Mouse (Mus musculus) limb, embryonic 14.5 days (tissue): ENCODE results near the gene Tbc1d30. TPM values are rescaled to one million over a fixed set of nuclear protein-coding genes. Genes with fewer than 3 reads are reported as not detected.
A peak's percentile ranks its signal among the peaks of the same experiment; 100 is the strongest.

Experiments
- ATAC-seq: fragments of 200-750 bp; cut with Nextera tagmentation; 2 replicates; pipeline ENCODE4 v1.8.0; 2017; ENCODE audit warnings: low read depth, moderate number of reproducible peaks, moderate TSS enrichment; ENCODE audit not compliant: low FRiP score
- DNase-seq: peaks from one replicate; pipeline ENCODE4 v3.0.0-alpha.2; 2015; ENCODE audit warnings: low spot score
- H3K27ac ChIP-seq: fragments of 300-500 bp; sonication (generic); replicated peaks from 2 replicates; pipeline ENCODE4 v1.5.1; 2014; ENCODE audit warnings: low read depth, mild to moderate bottlenecking, low read length, moderate library complexity, mixed read lengths
- H3K27me3 ChIP-seq: fragments of 300-500 bp; sonication (generic); 2 replicates; pipeline ENCODE4 v1.6.1; 2014; ENCODE audit warnings: low read length, mixed read lengths; ENCODE audit not compliant: control insufficient read depth, insufficient read depth
- H3K36me3 ChIP-seq: fragments of 300-500 bp; sonication (generic); 2 replicates; pipeline ENCODE4 v1.6.1; 2014; ENCODE audit warnings: mild to moderate bottlenecking, low read length, moderate library complexity, mixed read lengths; ENCODE audit not compliant: control insufficient read depth, insufficient read depth
- H3K4me1 ChIP-seq: fragments of 300-500 bp; sonication (generic); 2 replicates; pipeline ENCODE4 v1.6.1; 2014; ENCODE audit warnings: antibody characterized with exemption, low read length, mixed read lengths; ENCODE audit not compliant: control insufficient read depth, insufficient read depth
- H3K4me2 ChIP-seq: fragments of 300-500 bp; sonication (generic); replicated peaks from 2 replicates; pipeline ENCODE4 v1.6.1; 2014; ENCODE audit warnings: low read depth, mild to moderate bottlenecking, low read length, moderate library complexity; ENCODE audit not compliant: severe bottlenecking
- H3K4me3 ChIP-seq: fragments of 300-500 bp; sonication (generic); replicated peaks from 2 replicates; pipeline ENCODE4 v1.5.1; 2014; ENCODE audit warnings: low read length
- H3K9ac ChIP-seq: fragments of 300-500 bp; sonication (generic); 2 replicates; pipeline ENCODE4 v1.6.1; 2014; ENCODE audit warnings: mild to moderate bottlenecking, low read depth, low read length, moderate library complexity; ENCODE audit not compliant: severe bottlenecking
- H3K9me3 ChIP-seq: fragments of 300-500 bp; sonication (generic); 2 replicates; pipeline ENCODE4 v1.6.1; 2016; ENCODE audit warnings: low read length; ENCODE audit not compliant: control insufficient read depth
- POLR2A ChIP-seq: fragments of 200-500 bp; IDR thresholded peaks from 2 replicates; pipeline ENCODE4 v1.8.0; 2012; ENCODE audit warnings: inconsistent platforms, mild to moderate bottlenecking, moderate library complexity, borderline replicate concordance; ENCODE audit not compliant: insufficient read depth, insufficient read length; ENCODE audit errors: extremely low read depth
- WGBS: fragments of 180-500 bp; shearing (Covaris S2); extraction: QIAGEN DNeasy Blood & Tissue Kit; methylation state at CpG from one replicate; pipeline ENCODE4 v1.1.7; 2014; 5-methylcytosine and 5-hydroxymethylcytosine counted together
- polyA plus RNA-seq, 2 experiments: library from polyadenylated mRNA; depleted of rRNA in 1 of 2; stranded (reverse) in 1 of 2; unstranded in 1 of 2; fragments of >200 nt; fragmentation: Nextera tagmentation in 1 of 2; extraction: Ambion mirVana in 1 of 2; gene quantifications; 2 replicates each; pipeline versions ENCODE4 v1.2.1 to v1.2.3; 2012 to 2014

Gene Tbc1d30
- polyA plus RNA-seq, 2 experiments: 1.3 TPM

- no peaks in the 10 kb centered on the region for H3K27me3 ChIP-seq
- DNase-seq (peak; percentile 54), ATAC-seq (peak; percentile 74)
- H3K36me3 ChIP-seq: no peaks in the 10 kb centered on the region
- no peak overlapping the region for H3K4me3 ChIP-seq
- no peak overlapping the region for H3K9ac ChIP-seq
- no peaks in the 10 kb centered on the region for H3K9me3 ChIP-seq
- peak overlapping the region; percentile 32 for H3K4me2 ChIP-seq
- peaks cover 21% of the 10 kb centered on the region for H3K4me1 ChIP-seq
- WGBS: 25% methylated on average over 23 of the region's 23 CpGs
- peak overlapping the region; percentile 48; the same call in 1 of the 2 replicates for H3K27ac ChIP-seq
- TF ChIP-seq POLR2A: no peak
Observed at GRCm38 (mm10) chr10:121243373-121244207, 107.5 kb downstream of the Tbc1d30 start.

- no peaks in the 10 kb centered on the region for H3K27me3 ChIP-seq
- no peak overlapping the region for H3K27ac ChIP-seq
- H3K4me3 ChIP-seq: no peak overlapping the region
- H3K9me3 ChIP-seq: no peaks in the 10 kb centered on the region
- no peaks in the 10 kb centered on the region for H3K36me3 ChIP-seq
- 64% methylated on average over 10 of the region's 10 CpGs for WGBS
- no peak for DNase-seq
- TF ChIP-seq POLR2A: no peak
- ATAC-seq: no peak
- H3K9ac ChIP-seq: no peak overlapping the region
- H3K4me1 ChIP-seq: peaks cover 24% of the 10 kb centered on the region
- no peak overlapping the region for H3K4me2 ChIP-seq
Observed at GRCm38 (mm10) chr10:121242596-121242995, 108.5 kb downstream of the Tbc1d30 start.

- ATAC-seq: no peak
- no peak overlapping the region for H3K27ac ChIP-seq
- no peaks in the 10 kb centered on the region for H3K9me3 ChIP-seq
- H3K4me3 ChIP-seq: no peak overlapping the region
- H3K4me2 ChIP-seq: no peak overlapping the region
- peaks cover 24% of the 10 kb centered on the region for H3K4me1 ChIP-seq
- WGBS: 76% methylated on average over 10 of the region's 10 CpGs
- no peaks in the 10 kb centered on the region for H3K36me3 ChIP-seq
- no peak for TF ChIP-seq POLR2A
- H3K9ac ChIP-seq: no peak overlapping the region
- no peaks in the 10 kb centered on the region for H3K27me3 ChIP-seq
- no peak for DNase-seq
Observed at GRCm38 (mm10) chr10:121239065-121239464, 112.0 kb downstream of the Tbc1d30 start.

DNA sequence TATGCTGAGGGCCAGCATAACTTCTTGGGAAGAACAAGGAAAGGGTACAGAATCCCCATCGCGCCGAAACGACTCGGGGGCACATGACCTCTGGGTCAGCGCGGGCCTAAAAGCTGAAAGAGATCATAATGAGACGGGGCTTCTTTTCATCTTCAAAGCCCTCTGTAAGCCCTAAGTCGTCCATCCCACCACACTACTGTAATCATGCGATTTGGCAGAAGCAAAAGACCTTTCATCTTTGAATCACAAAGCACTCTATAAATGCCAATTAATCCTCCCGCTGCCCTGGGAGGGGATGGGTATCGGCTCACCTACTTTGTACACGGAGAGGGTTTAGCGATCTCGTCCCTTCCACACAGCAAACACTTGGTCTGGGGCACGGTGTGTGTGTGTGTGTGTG, 112.5 kb downstream of the Tbc1d30 start:
- no peaks in the 10 kb centered on the region for H3K9me3 ChIP-seq
- no peak overlapping the region for H3K9ac ChIP-seq
- ATAC-seq: no peak
- WGBS: 21% methylated on average over 16 of the region's 16 CpGs
- H3K4me3 ChIP-seq: no peak overlapping the region
- H3K36me3 ChIP-seq: no peaks in the 10 kb centered on the region
- no peak for TF ChIP-seq POLR2A
- no peak for DNase-seq
- no peaks in the 10 kb centered on the region for H3K27me3 ChIP-seq
- H3K4me1 ChIP-seq: peaks cover 21% of the 10 kb centered on the region
- H3K4me2 ChIP-seq: no peak overlapping the region
- H3K27ac ChIP-seq: no peak overlapping the region

GRCm38 (mm10) chr10:121237377-121237776, 113.7 kb downstream of the Tbc1d30 start:
- Histone ChIP-seq H3K36me3 (no peaks in the 10 kb centered on the region), H3K27me3 (no peaks in the 10 kb centered on the region), H3K4me1 (peaks cover 11% of the 10 kb centered on the region; the same call in 1 of the 2 replicates), H3K9me3 (no peaks in the 10 kb centered on the region), H3K27ac (no peak overlapping the region), H3K4me3 (no peak overlapping the region), H3K4me2 (no peak overlapping the region), H3K9ac (no peak overlapping the region)
- no peak for TF ChIP-seq POLR2A
- WGBS: 88% methylated on average over 5 of the region's 5 CpGs
- no peak for DNase-seq
- ATAC-seq: no peak
